Mouse (Mus musculus) forebrain, embryonic 12.5 days (tissue): ENCODE measurements around the gene Wbp2. TPM values are rescaled to one million over a fixed set of nuclear protein-coding genes. Genes with fewer than 3 reads are reported as not detected.
"Not testable (repeated sequence)": the region's sequence is repeated elsewhere in the genome, so short reads cannot be mapped to it uniquely, and the experiment has no call there.

Experiments used
- ATAC-seq: fragments of 200-750 bp; cut with Nextera tagmentation; 2 replicates; pipeline ENCODE4 v1.8.0; 2017; ENCODE audit warnings: moderate TSS enrichment; ENCODE audit not compliant: low FRiP score
- H3K27ac ChIP-seq: fragments of 300-500 bp; sonication (generic); 2 replicates; pipeline ENCODE4 v1.5.1; 2016; ENCODE audit warnings: mild to moderate bottlenecking
- H3K27me3 ChIP-seq: fragments of 300-500 bp; sonication (generic); 2 replicates; pipeline ENCODE4 v1.6.1; 2016; ENCODE audit warnings: mild to moderate bottlenecking
- H3K36me3 ChIP-seq: fragments of 300-500 bp; sonication (generic); replicated peaks from 2 replicates; pipeline ENCODE4 v1.6.1; 2016; ENCODE audit warnings: mild to moderate bottlenecking
- H3K4me1 ChIP-seq: fragments of 300-500 bp; sonication (generic); 2 replicates; pipeline ENCODE4 v1.6.1; 2016
- H3K4me2 ChIP-seq: fragments of 300-500 bp; sonication (generic); 2 replicates; pipeline ENCODE4 v1.6.1; 2016; ENCODE audit warnings: mild to moderate bottlenecking, moderate library complexity
- H3K4me3 ChIP-seq: fragments of 300-500 bp; sonication (generic); replicated peaks from 2 replicates; pipeline ENCODE4 v1.5.1; 2016; ENCODE audit warnings: mild to moderate bottlenecking
- H3K9ac ChIP-seq: fragments of 300-500 bp; sonication (generic); 2 replicates; pipeline ENCODE4 v1.6.1; 2016; ENCODE audit warnings: mild to moderate bottlenecking
- H3K9me3 ChIP-seq: fragments of 300-500 bp; sonication (generic); 2 replicates; pipeline ENCODE4 v1.6.1; 2016
- WGBS: fragments of 180-500 bp; shearing (Covaris S2); methylation state at CpG from one replicate; pipeline ENCODE4 v1.1.7; 2016; 5-methylcytosine and 5-hydroxymethylcytosine counted together
- polyA plus RNA-seq: library from polyadenylated mRNA; unstranded; fragments of >200 nt; fragmentation: Nextera tagmentation; extraction: Ambion mirVana; gene quantifications from 2 replicates; pipeline ENCODE4 v1.2.1, GENCODE M21; 2016

The Wbp2 gene
- polyA plus RNA-seq, 1 experiment from 2014 or later = 92.3 TPM

DNA sequence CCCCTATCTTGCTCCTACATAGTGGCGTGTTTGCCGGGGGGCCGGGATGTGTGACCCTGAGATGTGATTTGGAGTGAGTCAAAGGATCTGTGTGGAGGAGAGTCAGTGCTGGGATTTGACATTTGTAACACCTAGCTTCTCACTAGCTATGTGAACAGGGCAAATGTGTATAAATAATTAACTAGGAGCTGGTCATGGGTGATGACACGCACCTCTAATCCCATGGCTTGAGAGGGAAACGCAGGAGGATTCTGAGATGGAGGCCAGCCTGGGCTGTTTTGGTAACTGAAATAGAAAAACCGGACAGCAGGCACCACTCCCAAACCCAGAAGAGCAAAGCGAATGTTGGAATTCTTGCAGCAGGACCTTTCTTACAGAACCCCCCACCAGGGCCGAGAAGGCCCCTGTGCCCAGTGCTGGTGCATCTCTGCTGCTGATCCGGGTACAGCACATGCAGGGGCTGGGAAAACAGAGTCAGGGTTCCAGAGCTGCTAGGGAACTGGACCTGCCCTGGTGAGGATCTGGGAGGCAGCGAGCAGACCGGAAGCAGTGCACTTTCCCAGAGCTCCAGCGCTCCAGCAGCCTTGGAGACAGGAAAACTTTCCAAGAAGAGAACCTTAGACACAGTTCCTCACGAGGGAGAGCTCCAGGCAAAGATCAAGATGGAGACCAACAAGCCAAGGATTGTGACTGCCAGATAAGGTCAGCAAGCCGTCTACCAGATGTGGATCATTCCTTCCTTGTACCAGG lies 12.1 kb upstream of the Wbp2 start:
- no peaks in the 10 kb centered on the region for H3K27me3 ChIP-seq
- ATAC-seq = no peak
- no peaks in the 10 kb centered on the region for H3K36me3 ChIP-seq
- H3K9ac ChIP-seq = no peak overlapping the region
- H3K4me1 ChIP-seq = peaks cover 14% of the 10 kb centered on the region
- H3K9me3 ChIP-seq = no peaks in the 10 kb centered on the region
- H3K27ac ChIP-seq = no peak overlapping the region
- no peak overlapping the region for H3K4me2 ChIP-seq
- WGBS = 79% methylated on average over 14 of the region's 14 CpGs
- H3K4me3 ChIP-seq = no peak overlapping the region

GRCm38 (mm10) chr11:116096213-116097108 lies 9.7 kb upstream of the Wbp2 start:
- Histone ChIP-seq H3K4me3 (no peak overlapping the region), H3K9me3 (no peaks in the 10 kb centered on the region), H3K9ac (no peak overlapping the region), H3K27ac (no peak overlapping the region), H3K4me1 (no peaks in the 10 kb centered on the region), H3K36me3 (no peaks in the 10 kb centered on the region), H3K27me3 (no peaks in the 10 kb centered on the region), H3K4me2 (no peak overlapping the region)
- ATAC-seq = no peak
- 95% methylated on average over 5 of the region's 5 CpGs for WGBS

DNA sequence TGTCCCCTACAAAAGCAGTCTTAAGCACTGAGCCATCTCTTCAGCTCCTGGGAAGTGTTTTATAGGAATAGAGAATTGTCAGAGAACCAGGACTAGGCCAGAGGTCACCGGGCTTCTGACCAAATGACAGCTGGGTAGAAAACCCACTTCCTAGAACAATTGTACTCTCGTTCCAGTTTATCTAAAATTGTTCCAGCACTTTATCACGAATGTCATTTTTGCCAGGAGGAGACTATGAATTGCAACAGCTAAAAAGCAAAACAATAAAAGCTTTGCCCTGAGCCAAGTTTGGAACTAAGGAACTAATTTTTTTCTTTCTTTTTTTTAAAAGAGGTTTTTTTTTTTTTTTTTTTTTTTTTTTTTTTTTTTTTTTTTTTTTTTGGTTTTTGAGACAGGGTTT lies 8.8 kb upstream of the Wbp2 start:
- no peak for ATAC-seq
- H3K9ac ChIP-seq = no peak overlapping the region
- H3K27ac ChIP-seq = no peak overlapping the region
- H3K27me3 ChIP-seq = no peaks in the 10 kb centered on the region
- H3K4me3 ChIP-seq = no peak overlapping the region
- H3K4me1 ChIP-seq = no peaks in the 10 kb centered on the region
- H3K9me3 ChIP-seq = no peaks in the 10 kb centered on the region
- H3K36me3 ChIP-seq = no peaks in the 10 kb centered on the region
- 79% methylated on average over 3 of the region's 3 CpGs for WGBS
- no peak overlapping the region for H3K4me2 ChIP-seq

DNA sequence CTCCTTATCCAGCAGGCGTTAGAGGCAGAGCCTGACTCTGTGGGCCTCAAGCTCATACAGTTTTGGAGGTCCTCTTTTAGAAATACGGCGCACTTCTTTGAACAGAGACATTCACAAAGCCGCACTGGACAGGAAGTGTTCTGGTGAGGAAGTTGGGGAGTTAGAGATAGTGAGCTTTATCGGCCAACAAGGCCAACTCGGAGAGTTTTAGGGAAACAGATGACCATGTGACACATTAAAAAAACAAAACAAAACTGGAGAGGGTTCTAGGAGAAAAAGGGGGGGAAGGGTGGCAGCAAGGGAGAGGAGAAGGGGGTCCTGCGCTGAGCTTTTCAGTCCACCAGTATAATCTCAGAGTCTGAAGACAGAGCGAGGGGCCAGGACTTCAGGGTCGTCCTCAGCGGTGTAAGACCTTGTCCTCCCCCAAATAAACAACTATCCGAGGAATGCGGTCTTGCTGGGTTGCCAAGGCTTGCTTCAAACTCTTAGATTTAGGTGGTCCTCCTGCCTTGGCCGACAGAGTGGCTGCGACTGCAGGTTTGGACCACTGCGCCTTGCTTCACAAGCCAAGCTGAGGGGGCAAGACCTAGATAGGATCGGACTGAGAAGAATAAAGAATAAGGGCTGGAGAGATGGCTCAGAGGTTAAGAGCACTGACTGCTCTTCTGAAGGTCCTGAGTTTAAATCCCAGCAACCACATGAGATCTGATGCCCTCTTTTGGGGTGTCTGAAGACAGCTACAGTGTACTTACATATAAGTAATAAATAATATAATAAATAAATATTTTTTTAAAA lies 7.2 kb upstream of the Wbp2 start:
- Histone ChIP-seq H3K27me3 (no peaks in the 10 kb centered on the region), H3K36me3 (no peaks in the 10 kb centered on the region), H3K27ac (no peak overlapping the region), H3K9ac (no peak overlapping the region), H3K9me3 (no peaks in the 10 kb centered on the region), H3K4me3 (no peak overlapping the region), H3K4me1 (no peaks in the 10 kb centered on the region), H3K4me2 (no peak overlapping the region)
- no peak for ATAC-seq
- 74% methylated on average over 16 of the region's 16 CpGs for WGBS

GRCm38 (mm10) chr11:116092959-116093358 lies 6.2 kb upstream of the Wbp2 start:
- not testable (repeated sequence) for H3K36me3 ChIP-seq, H3K4me1 ChIP-seq, H3K4me3 ChIP-seq, H3K27me3 ChIP-seq, H3K27ac ChIP-seq, H3K4me2 ChIP-seq, ATAC-seq, H3K9me3 ChIP-seq, H3K9ac ChIP-seq
- WGBS = 95% methylated on average over 6 of the region's 6 CpGs

GRCm38 (mm10) chr11:116091591-116091990 lies 4.8 kb upstream of the Wbp2 start:
- Histone ChIP-seq H3K9me3 (no peaks in the 10 kb centered on the region), H3K27me3 (no peaks in the 10 kb centered on the region), H3K9ac (no peak overlapping the region), H3K36me3 (no peaks in the 10 kb centered on the region), H3K4me2 (no peak overlapping the region), H3K4me1 (peaks cover 8% of the 10 kb centered on the region), H3K4me3 (no peak overlapping the region), H3K27ac (no peak overlapping the region)
- no peak for ATAC-seq
- 85% methylated on average over 6 of the region's 6 CpGs for WGBS

GRCm38 (mm10) chr11:116089545-116089944 lies 2.8 kb upstream of the Wbp2 start:
- no peak overlapping the region for H3K27ac ChIP-seq
- 0 out of 2 replicates have a peak, but pooled peaks cover 3% of the 10 kb centered on the region for H3K36me3 ChIP-seq
- H3K9me3 ChIP-seq = no peaks in the 10 kb centered on the region
- H3K4me2 ChIP-seq = no peak overlapping the region
- no peak overlapping the region for H3K9ac ChIP-seq
- H3K4me1 ChIP-seq = peaks cover 17% of the 10 kb centered on the region
- H3K4me3 ChIP-seq = no peak overlapping the region
- no peaks in the 10 kb centered on the region for H3K27me3 ChIP-seq
- no peak for ATAC-seq
- WGBS = 94% methylated on average over 6 of the region's 6 CpGs

- peaks cover 17% of the 10 kb centered on the region for H3K4me1 ChIP-seq
- H3K27ac ChIP-seq = no peak overlapping the region
- H3K27me3 ChIP-seq = no peaks in the 10 kb centered on the region
- no peak for ATAC-seq
- peaks cover 5% of the 10 kb centered on the region for H3K36me3 ChIP-seq
- H3K9ac ChIP-seq = no peak overlapping the region
- no peaks in the 10 kb centered on the region for H3K9me3 ChIP-seq
- H3K4me3 ChIP-seq = no peak overlapping the region
- 91% methylated on average over 11 of the region's 11 CpGs for WGBS
- no peak overlapping the region for H3K4me2 ChIP-seq
These were observed 2.1 kb upstream of the Wbp2 start for GRCm38 (mm10) chr11:116088741-116089394.

- no peak overlapping the region for H3K9ac ChIP-seq
- H3K27me3 ChIP-seq = no peaks in the 10 kb centered on the region
- H3K4me1 ChIP-seq = peaks cover 17% of the 10 kb centered on the region
- H3K4me3 ChIP-seq = no peak overlapping the region
- H3K4me2 ChIP-seq = peak overlapping the region; percentile 51
- H3K9me3 ChIP-seq = no peaks in the 10 kb centered on the region
- ATAC-seq = no peak
- no peak overlapping the region for H3K27ac ChIP-seq
- H3K36me3 ChIP-seq = peaks cover 12% of the 10 kb centered on the region
- WGBS = 87% methylated on average over 8 of the region's 8 CpGs
These were observed 1.4 kb upstream of the Wbp2 start for GRCm38 (mm10) chr11:116088188-116088587.

DNA sequence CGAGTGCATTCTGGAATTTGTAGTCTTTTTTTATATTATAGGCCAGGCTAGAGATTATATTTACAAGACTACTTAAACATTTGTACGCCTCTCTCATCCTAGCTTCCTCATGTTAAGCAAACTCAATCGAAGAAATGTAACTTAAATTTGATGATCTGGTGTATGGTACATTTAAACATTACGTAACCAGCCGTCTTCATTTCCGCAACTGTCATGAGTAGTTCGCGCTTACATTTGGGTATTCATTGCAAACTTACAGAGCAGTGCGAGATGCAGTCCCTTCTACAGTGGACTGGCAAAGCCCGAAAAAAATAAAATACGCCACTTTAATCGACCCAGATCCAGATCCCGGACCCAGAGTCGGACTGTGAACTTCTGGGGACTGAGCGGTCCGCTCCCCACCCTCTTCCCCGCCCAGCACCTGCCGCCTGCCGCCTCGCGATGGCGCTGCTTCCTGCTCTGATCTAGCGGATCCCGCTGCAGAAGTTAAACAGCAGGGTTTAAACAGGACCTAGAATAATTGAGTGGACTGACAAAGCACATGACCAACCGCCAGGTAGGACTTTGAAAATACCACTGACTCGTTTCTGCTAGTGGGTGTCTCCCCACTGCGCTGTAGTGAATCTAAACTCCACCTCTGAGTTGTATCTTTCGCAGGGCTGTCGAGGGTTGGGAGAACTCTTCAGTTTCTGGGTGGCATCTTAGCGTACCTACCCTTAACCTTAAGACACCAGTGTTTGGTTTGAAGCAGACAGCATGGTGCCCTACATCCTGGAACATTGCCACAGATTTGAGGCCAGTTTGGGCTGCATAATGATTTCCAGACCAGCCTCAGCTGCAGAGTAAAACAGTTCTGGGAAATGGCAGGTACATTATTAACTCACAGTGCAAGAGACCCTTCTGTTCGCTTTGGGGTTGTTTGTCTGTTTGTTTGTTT lies 667 bp upstream of the Wbp2 start:
- ATAC-seq = peak; percentile 82
- H3K27ac ChIP-seq = peak overlapping the region; percentile 72; the same call in 1 of the 2 replicates
- no peaks in the 10 kb centered on the region for H3K9me3 ChIP-seq
- peaks cover 17% of the 10 kb centered on the region for H3K4me1 ChIP-seq
- H3K36me3 ChIP-seq = peaks cover 18% of the 10 kb centered on the region
- peak overlapping the region; percentile 56 for H3K9ac ChIP-seq
- H3K4me3 ChIP-seq = peak overlapping the region; percentile 54
- no peaks in the 10 kb centered on the region for H3K27me3 ChIP-seq
- peak overlapping the region; percentile 51 for H3K4me2 ChIP-seq
- 4% methylated on average over 31 of the region's 31 CpGs for WGBS

DNA sequence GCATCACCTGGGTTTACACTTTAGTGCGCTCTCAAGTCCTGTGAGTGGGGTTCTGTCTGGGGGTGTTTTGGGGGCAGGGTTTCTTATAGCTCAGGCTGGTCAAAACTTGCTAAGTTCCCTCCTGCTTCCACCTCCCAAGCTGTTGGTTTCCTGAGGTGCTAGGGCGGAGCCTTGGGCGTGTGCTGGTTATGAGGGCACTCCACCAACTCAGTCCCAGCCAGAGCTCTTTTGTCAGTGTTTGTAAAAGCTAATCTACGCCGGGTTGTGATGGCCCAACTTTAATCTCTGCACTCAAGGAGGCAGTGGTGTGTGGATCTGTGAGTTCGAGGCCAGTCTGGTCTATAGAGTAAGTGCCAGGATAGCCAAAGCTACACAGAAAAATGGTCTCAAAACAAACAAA lies 2.6 kb downstream of the Wbp2 start:
- Histone ChIP-seq H3K36me3 (peaks cover 50% of the 10 kb centered on the region), H3K4me1 (peaks cover 20% of the 10 kb centered on the region), H3K9me3 (no peaks in the 10 kb centered on the region), H3K27ac (no peak overlapping the region), H3K27me3 (no peaks in the 10 kb centered on the region), H3K4me3 (no peak overlapping the region), H3K4me2 (no peak overlapping the region), H3K9ac (no peak overlapping the region)
- 96% methylated on average over 6 of the region's 6 CpGs for WGBS
- ATAC-seq = no peak
